Mouse (Mus musculus): ENCODE measurements around the gene Col6a5. TPM values are rescaled to one million over a fixed set of nuclear protein-coding genes. Genes with fewer than 3 reads are reported as not detected.

Col6a5 gene
- polyA plus RNA-seq, 1 experiment = 0.39 TPM

DNA sequence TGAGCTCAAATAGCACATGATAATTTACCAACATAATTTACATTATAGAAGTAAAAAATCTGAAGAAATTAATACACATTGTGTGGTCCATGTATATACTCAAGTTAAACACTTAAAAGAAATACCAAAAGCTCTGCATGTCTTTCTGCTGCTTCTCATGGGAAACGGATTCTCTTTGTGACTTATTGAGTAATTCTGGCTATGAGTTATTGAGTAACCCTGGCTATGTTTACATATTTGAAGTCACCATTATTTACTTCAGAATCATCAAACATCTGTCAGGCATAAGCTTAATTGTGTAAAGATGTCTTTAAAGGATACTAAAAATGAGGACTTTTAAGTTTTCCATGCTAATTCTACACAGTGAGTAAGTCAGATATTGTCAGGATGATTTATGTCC lies 13.3 kb upstream of the Col6a5 start:
- Histone ChIP-seq H3K27ac (ENCODE audit: insufficient read depth, low read length) (no peak overlapping the region), H3K4me3 (ENCODE audit: insufficient read depth, low read length) (no peak overlapping the region), H3K4me1 (ENCODE audit: control insufficient read depth, insufficient read depth, low read length) (no peaks in the 10 kb centered on the region)
- TF ChIP-seq CTCF (IDR thresholded peaks at IDR 0.05; ENCODE audit: borderline replicate concordance, insufficient read depth, low read length) = no peak

DNA sequence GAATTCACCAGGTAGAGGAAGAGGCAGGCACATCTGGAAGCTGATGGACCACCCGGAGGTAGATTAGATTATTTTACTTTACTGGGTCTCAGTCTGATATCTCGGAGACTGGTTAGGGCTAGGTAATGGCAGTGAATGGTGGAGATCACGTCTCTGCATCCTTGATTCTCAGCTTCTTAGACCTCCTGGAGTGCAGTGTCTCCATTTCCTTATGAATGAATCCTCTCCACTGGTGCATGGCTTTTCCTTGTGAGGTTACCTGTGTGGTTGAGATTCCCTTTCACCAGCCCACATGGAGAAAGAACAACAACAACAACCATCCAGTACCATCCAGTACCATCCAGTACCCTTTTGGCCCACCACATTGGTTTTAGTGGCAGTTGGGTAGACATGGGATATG lies 11.6 kb upstream of the Col6a5 start:
- H3K4me1 ChIP-seq (ENCODE audit: control insufficient read depth, insufficient read depth, low read length) = no peaks in the 10 kb centered on the region
- no peak overlapping the region for H3K4me3 ChIP-seq (ENCODE audit: insufficient read depth, low read length)
- H3K27ac ChIP-seq (ENCODE audit: insufficient read depth, low read length) = no peak overlapping the region
- no peak for TF ChIP-seq POLR2A (IDR thresholded peaks at IDR 0.05; ENCODE audit: low read depth, low read length)
- TF ChIP-seq CTCF (IDR thresholded peaks at IDR 0.05; ENCODE audit: borderline replicate concordance, insufficient read depth, low read length) = no peak

DNA sequence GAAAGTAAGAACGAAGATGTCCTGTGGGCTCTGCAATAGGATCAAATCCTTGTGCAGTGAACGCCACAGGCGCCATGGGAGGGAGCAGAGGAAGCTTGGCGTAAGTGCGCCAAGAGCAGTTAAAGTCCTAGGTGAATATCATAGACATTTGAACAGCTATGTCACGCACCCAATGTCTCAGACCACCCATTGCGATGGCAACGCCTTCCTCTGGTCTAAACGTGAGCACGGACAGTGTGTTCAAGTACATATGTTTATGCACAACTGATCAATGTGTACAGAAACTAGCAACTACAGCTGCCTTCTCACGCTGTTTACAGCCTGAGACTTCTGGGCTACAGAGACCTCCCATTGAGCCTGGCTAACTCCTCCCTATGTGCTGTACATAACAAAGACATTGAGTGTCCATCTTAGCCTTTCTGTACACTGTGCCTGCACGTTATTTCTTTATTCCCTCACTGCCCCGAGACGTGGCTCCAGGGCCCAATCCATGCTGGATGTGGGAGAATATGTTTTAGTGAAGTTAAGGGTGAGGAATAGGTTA lies 11.0 kb upstream of the Col6a5 start:
- Histone ChIP-seq H3K4me1 (ENCODE audit: control insufficient read depth, insufficient read depth, low read length) (no peaks in the 10 kb centered on the region), H3K4me3 (ENCODE audit: insufficient read depth, low read length) (no peak overlapping the region), H3K27ac (ENCODE audit: insufficient read depth, low read length) (no peak overlapping the region)
- TF ChIP-seq POLR2A (IDR thresholded peaks at IDR 0.05; ENCODE audit: low read depth, low read length) (no peak), CTCF (IDR thresholded peaks at IDR 0.05; ENCODE audit: borderline replicate concordance, insufficient read depth, low read length) (no peak)

DNA sequence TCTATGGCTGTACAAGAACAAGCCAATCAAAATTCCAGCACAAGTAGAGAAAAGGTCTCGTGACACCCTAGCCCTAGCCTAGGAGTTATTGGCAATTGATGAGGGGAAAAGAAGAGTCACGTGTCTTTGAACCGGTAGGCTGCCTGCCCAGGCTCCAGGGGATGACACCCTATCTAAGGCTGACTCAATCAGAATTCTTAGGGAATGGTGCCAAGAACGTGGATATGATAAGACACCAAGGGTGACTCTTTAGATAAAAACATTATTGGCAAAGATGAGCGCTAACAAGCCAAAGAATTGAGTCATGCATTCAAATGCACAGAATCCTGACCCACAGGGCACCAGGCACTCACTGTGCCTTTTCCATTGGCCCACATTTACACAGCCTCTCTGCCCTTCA lies 10.5 kb upstream of the Col6a5 start:
- no peak overlapping the region for H3K27ac ChIP-seq (ENCODE audit: insufficient read depth, low read length)
- TF ChIP-seq POLR2A (IDR thresholded peaks at IDR 0.05; ENCODE audit: low read depth, low read length) = no peak
- TF ChIP-seq CTCF (IDR thresholded peaks at IDR 0.05; ENCODE audit: borderline replicate concordance, insufficient read depth, low read length) = no peak
- H3K4me1 ChIP-seq (ENCODE audit: control insufficient read depth, insufficient read depth, low read length) = no peaks in the 10 kb centered on the region
- no peak overlapping the region for H3K4me3 ChIP-seq (ENCODE audit: insufficient read depth, low read length)

DNA sequence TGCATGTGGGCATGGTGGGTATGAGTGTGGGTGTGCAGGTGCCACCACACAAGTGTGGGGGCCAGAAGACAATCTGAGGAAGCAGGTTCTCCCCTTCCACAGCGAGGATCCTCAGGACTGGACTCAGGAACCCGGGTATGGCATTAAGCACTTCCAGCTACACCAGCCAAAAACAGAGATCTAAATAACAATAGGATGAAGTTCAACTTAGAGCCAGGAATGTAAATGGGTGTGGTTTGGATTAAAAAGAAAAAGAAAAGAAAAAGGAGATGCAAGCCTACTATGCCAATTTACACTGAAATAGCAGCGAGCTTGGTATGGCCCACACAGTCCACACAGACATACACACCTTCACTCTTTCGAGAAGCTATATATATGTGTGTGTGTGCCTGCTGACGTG lies 7.5 kb upstream of the Col6a5 start:
- H3K4me1 ChIP-seq (ENCODE audit: control insufficient read depth, insufficient read depth, low read length) = no peaks in the 10 kb centered on the region
- H3K27ac ChIP-seq (ENCODE audit: insufficient read depth, low read length) = no peak overlapping the region
- no peak overlapping the region for H3K4me3 ChIP-seq (ENCODE audit: insufficient read depth, low read length)
- TF ChIP-seq CTCF (IDR thresholded peaks at IDR 0.05; ENCODE audit: borderline replicate concordance, insufficient read depth, low read length) (no peak), POLR2A (IDR thresholded peaks at IDR 0.05; ENCODE audit: low read depth, low read length) (no peak)

DNA sequence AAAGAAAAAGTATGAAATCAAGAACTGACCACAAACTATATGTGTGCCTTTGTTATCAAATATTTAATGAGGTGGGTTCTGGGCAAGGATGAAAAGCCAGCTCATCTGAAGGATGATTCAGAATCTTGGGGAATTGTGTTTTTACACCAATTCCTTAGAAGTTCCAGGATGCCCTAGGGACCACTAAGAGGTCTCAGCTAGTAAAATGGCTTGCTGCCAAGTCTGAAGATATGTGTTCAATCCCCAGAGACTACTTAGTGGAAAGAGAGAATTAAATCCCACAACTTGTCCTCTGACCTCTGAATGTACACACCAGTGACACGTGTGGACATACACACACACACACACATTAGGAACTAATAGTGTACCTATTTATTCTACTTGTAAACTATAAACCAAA lies 1.3 kb downstream of the Col6a5 start:
- TF ChIP-seq CTCF (IDR thresholded peaks at IDR 0.05; ENCODE audit: borderline replicate concordance, insufficient read depth, low read length) = no peak
- TF ChIP-seq POLR2A (IDR thresholded peaks at IDR 0.05; ENCODE audit: low read depth, low read length) = no peak
- H3K4me1 ChIP-seq (ENCODE audit: control insufficient read depth, insufficient read depth, low read length) = no peaks in the 10 kb centered on the region
- H3K27ac ChIP-seq (ENCODE audit: insufficient read depth, low read length) = no peak overlapping the region
- no peak overlapping the region for H3K4me3 ChIP-seq (ENCODE audit: insufficient read depth, low read length)

DNA sequence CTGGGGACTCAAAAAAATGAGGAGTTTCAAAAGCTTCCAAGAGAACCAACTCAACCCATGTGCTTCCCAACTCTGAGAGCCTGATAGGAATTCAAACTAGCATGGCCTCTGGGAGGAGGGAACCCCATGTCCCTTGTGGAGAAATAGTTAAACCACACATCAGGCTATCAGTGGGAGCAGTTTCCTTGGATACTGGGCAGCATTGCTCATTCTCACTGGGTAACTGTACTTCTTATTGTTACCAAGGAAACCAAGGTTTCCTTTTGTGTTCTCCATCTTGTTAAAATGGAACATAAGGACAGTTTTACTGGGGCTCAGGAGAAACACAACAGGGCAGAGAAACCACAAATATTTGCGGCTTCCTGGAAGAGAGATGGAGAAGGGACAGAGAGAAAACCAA lies 10.7 kb downstream of the Col6a5 start:
- TF ChIP-seq CTCF (IDR thresholded peaks at IDR 0.05; ENCODE audit: borderline replicate concordance, insufficient read depth, low read length) (no peak), POLR2A (IDR thresholded peaks at IDR 0.05; ENCODE audit: low read depth, low read length) (no peak)
- Histone ChIP-seq H3K4me3 (ENCODE audit: insufficient read depth, low read length) (no peak overlapping the region), H3K4me1 (ENCODE audit: control insufficient read depth, insufficient read depth, low read length) (no peaks in the 10 kb centered on the region), H3K27ac (ENCODE audit: insufficient read depth, low read length) (no peak overlapping the region)

DNA sequence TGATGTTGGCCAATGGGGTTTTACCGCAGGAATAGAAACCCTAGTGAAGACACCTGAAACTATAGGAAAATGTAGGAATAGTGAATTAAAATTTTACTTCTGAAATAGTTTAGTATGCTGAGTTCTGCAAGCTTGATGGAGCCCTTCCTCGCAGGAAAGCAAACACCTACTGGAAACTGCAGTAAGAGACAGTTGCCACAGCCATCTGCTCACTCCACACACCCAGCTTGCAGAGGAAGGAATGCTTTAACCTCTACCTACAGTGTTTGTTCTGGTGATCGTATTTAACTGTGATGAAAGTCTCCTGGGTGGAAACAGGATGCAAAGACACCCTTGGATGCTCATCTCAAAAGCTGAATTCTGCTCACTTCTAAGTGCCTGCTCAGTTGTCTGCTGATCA lies 12.9 kb downstream of the Col6a5 start:
- Histone ChIP-seq H3K4me3 (ENCODE audit: insufficient read depth, low read length) (no peak overlapping the region), H3K27ac (ENCODE audit: insufficient read depth, low read length) (no peak overlapping the region), H3K4me1 (ENCODE audit: control insufficient read depth, insufficient read depth, low read length) (no peaks in the 10 kb centered on the region)
- TF ChIP-seq CTCF (IDR thresholded peaks at IDR 0.05; ENCODE audit: borderline replicate concordance, insufficient read depth, low read length) (no peak), POLR2A (IDR thresholded peaks at IDR 0.05; ENCODE audit: low read depth, low read length) (no peak)

DNA sequence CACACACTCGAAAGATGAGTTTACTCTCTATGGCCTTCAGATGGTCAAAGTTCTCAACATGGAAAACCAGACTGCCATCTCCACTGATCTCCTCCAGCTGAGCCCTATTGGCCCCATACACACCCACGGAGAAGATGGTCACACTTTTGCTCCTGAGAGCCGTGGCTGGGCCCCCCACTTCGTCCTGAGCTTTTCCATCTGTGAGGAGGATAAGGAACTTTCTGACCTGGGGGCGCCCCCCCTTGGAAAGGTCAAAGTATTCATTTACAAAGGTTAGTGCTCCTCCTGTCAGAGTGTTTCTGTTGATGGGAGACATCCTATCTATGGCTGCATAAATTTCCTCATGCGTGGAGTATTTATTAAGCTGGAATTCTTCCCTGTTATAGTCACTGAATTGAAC lies 26.6 kb downstream of the Col6a5 start:
- Histone ChIP-seq H3K4me1 (ENCODE audit: control insufficient read depth, insufficient read depth, low read length) (no peaks in the 10 kb centered on the region), H3K27ac (ENCODE audit: insufficient read depth, low read length) (no peak overlapping the region), H3K4me3 (ENCODE audit: insufficient read depth, low read length) (no peak overlapping the region)
- TF ChIP-seq POLR2A (IDR thresholded peaks at IDR 0.05; ENCODE audit: low read depth, low read length) (no peak), CTCF (IDR thresholded peaks at IDR 0.05; ENCODE audit: borderline replicate concordance, insufficient read depth, low read length) (no peak)

DNA sequence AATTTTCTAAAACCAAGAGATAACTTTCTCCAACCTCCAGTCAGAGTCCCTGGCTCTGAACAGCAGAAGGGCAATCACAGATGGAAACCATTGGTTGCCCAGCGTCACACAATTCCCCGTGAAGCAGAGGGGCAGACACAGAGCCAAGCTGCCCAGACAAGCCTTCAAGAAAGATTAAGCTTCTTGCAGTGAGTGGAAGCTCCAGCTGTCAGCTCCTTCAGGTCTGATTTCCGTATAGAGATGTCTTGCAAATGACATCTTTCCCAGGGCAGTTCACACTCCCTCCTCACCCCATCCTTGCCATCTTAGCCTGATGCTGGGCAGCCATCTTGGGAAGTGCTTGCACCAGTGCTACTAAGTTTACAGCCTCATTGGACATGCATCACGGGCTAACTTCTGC lies 31.2 kb downstream of the Col6a5 start:
- Histone ChIP-seq H3K4me3 (ENCODE audit: insufficient read depth, low read length) (no peak overlapping the region), H3K27ac (ENCODE audit: insufficient read depth, low read length) (no peak overlapping the region), H3K4me1 (ENCODE audit: control insufficient read depth, insufficient read depth, low read length) (peaks cover 2% of the 10 kb centered on the region; the same call in 1 of the 2 replicates)
- TF ChIP-seq CTCF (IDR thresholded peaks at IDR 0.05; ENCODE audit: borderline replicate concordance, insufficient read depth, low read length) = no peak
- no peak for TF ChIP-seq POLR2A (IDR thresholded peaks at IDR 0.05; ENCODE audit: low read depth, low read length)
